Mouse (Mus musculus) retina, embryonic 14.5 days (tissue): ENCODE measurements around the gene Ezh1.

Experiments used
- DNase-seq: peaks from one replicate; pipeline ENCODE4 v3.0.0-alpha.2; 2015; ENCODE audit warnings: low spot score

Ezh1 gene

DNA sequence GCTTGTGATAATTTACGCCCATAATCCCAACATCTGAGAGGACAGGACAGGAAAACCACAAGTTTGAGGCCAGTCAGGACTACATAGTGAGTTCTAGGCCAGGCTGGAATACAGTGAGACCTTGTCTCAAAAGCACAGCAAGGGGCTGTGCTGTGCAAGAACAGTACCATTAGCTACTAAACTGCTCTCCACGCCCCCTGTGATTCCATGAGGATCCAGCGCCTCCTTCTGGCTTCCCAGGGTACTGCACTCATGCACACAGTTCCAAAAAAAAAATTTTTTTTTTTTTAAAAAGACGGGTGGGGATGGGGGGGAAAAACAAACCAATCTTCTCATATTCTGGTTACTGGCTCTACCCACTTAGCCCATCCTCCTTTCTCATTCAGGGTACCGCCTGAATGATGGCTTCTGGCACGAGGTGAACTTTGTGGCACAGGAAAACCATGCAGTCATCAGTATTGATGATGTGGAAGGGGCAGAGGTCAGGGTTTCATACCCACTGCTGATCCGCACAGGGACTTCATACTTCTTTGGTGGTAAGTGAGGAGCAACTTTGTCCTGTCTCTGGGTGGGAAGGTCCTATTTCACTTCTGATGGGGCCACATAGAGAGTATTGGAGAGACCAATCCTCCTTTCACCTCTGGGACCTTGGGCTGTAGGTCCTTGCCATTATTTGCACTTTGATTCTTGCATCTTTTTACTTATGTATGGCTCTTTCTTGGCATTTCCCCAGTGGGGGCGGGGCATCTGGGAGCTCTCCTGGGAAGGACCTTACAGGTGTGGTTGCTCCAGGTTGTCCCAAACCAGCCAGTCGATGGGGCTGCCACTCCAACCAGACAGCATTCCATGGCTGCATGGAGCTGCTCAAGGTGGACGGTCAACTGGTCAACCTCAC lies 45.2 kb downstream of the Ezh1 start:
- peak; percentile 85 for DNase-seq

DNA sequence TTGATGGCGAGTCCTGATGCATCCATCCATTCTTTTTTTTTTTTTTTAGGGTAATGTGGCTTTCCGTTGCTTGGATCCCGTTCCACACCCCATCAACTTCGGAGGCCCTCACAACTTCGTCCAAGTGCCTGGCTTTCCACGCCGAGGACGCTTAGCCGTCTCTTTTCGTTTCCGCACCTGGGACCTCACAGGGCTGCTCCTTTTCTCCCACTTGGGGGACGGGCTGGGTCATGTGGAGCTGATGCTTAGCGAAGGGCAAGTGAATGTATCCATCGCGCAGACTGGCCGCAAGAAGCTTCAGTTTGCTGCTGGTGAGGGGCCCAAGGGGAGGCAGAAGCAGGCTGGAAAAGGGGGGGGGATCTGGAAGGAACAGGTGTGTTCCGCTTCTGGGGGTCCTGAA lies 46.0 kb downstream of the Ezh1 start:
- DNase-seq: no peak

DNA sequence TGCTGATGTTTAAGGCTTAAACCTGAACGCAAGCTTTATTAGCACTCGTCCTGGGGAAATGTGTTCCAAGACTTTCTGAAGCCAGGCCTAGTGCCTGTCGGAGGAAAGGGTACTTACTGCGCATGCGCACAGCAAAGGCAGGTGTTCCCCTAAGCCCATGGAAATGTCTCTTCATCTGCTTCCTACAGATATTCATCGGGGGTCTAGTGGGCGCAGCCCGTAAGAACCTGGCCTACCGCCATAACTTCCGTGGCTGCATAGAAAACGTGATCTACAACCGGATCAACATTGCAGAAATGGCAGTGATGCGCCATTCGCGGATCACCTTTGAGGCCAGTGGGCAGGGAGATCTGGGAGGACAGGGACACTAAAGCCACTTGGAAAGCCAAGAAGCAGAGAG lies 47.0 kb downstream of the Ezh1 start:
- DNase-seq: no peak

- no peak for DNase-seq
Measured at GRCm38 (mm10) chr11:101178061-101179058, 47.9 kb downstream of the Ezh1 start.

GRCm38 (mm10) chr11:101176933-101177773 lies 49.1 kb downstream of the Ezh1 start:
- DNase-seq: peak; percentile 78

GRCm38 (mm10) chr11:101176117-101176691 lies 50.1 kb downstream of the Ezh1 start:
- peak; percentile 69 for DNase-seq

- DNase-seq: no peak
Measured at GRCm38 (mm10) chr11:101175636-101176116, 50.6 kb downstream of the Ezh1 start.

GRCm38 (mm10) chr11:101174851-101175628 lies 51.2 kb downstream of the Ezh1 start, which contains the start of gene Ccr10:
Gene Ccr10 (minus strand): TSS chr11:101175443.
- peak; percentile 69 for DNase-seq

DNA sequence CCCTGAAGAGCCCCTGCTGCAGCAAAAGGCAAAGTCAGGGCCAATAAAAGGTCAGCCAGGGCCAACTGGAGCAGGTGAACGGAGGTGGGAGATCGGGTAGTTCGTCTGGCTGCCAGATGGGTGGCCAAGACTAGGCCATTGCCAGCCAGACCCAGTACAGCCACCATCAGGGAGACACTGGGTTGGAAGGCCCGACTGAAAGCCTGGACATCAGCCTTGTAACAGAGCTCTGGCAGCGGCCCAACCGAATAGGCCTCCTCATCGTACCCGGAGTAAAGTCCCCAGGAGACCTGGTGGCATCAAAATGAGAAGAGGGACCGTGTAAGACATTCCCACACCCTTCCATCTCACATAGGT lies 51.9 kb downstream of the Ezh1 start:
- no peak for DNase-seq

GRCm38 (mm10) chr11:101173631-101174388 lies 52.5 kb downstream of the Ezh1 start:
- DNase-seq: peak; percentile 91

DNA sequence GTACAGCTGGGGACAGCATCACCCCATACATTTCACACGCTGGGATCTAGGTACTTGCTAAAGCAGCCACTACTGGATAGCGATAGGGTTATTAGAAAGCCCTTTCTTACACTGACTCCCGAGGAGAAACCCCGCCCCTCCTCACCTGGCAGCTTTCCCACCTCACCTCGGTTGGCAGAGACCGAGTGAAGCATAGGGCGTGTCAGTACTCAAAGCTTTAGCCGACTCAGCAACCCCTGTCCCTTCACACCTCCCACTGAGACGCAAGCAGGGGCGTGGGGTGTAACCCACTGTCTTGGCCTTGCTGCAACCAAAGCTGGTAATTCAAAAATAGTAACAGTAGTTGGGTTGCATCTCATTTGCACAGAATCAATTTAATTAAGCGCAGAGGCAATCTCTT lies 53.2 kb downstream of the Ezh1 start:
- no peak for DNase-seq

DNA sequence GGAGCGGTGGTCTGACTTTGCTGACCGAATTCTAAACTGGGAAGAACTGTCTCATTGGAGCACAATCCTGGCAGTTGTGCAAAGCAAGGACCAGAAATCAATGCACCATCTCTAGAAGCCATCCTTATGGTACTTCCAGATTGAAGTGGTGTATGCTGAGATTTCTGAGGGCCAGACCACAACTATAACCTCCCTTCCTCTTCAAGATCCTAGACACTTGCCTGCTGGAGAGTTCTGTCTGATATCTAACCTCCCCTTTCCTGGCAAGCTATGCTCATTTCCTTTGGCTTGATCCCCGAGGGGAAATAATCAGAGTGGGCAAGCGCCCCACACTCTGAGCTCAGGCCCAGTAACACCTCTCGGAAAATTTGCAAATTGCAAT lies 53.8 kb downstream of the Ezh1 start:
- no peak for DNase-seq

GRCm38 (mm10) chr11:101171721-101172433 lies 54.4 kb downstream of the Ezh1 start:
- peak; percentile 86 for DNase-seq

- DNase-seq: peak; percentile 97
Measured at GRCm38 (mm10) chr11:101170811-101171610, 55.3 kb downstream of the Ezh1 start, which contains the start of gene Plekhh3. Gene Plekhh3 (minus strand): TSS chr11:101171351.

GRCm38 (mm10) chr11:101170354-101170810 lies 55.9 kb downstream of the Ezh1 start, which contains the start of gene Cntnap1:
Gene Cntnap1 (plus strand): TSS chr11:101170523.
- peak; percentile 49 for DNase-seq

DNA sequence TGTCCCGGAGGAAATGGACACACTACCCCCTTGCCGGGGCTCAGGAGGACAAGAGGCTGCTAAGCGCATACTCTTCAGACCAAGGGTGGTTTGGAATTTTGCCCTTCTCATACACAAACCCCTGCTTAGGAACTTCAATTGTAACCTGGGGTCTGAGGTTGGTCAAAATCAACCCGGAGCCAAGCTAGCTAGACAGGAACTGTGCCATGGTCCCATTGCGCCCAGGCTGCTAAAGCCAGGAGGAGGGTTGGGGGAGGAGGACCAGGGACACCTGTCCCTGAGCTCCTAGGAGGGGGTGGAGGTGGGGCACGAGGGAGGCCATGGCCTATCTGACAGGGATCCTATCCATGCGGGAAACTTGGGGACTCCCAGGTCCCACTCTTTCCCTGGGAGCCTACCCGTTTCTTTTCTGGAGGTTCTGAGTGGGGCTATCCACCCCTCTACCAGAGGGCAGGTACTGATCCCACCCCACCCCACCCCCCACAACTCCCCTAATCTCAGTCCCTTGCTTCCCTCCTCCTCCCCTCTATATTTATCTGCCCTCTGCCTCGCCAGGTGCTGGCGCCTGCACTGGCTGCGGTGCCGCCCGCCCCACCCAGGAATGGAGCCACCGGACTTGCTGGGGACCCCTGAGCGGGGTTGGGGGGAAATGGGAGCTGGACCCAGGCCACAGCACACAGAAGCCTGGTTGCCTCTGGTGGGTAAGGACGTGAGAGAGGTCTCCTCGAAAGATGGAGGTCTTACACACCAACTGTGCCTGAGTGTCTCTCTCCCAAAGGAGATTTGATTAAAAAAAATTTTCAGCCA lies 56.8 kb downstream of the Ezh1 start:
- no peak for DNase-seq
